Mouse (Mus musculus) kidney, adult 2 months (tissue): Measurements from ENCODE around the gene Mog.
"Not testable (repeated sequence)": the region's sequence is repeated elsewhere in the genome, so short reads cannot be mapped to it uniquely, and the experiment has no call there.

ENCODE experiments used
- CTCF ChIP-seq: fragments of 200-500 bp; conservative IDR thresholded peaks from 2 replicates; pipeline ENCODE4 v1.5.1; 2011; ENCODE audit warnings: low read depth, mild to moderate bottlenecking, control low read depth, low read length, moderate library complexity, mixed read lengths; ENCODE audit not compliant: insufficient read depth, insufficient read length
- POLR2A ChIP-seq: fragments of 200-500 bp; IDR thresholded peaks from one replicate; pipeline ENCODE4 v1.6.1; 2011; ENCODE audit warnings: low read depth, low read length, control low read depth

DNA sequence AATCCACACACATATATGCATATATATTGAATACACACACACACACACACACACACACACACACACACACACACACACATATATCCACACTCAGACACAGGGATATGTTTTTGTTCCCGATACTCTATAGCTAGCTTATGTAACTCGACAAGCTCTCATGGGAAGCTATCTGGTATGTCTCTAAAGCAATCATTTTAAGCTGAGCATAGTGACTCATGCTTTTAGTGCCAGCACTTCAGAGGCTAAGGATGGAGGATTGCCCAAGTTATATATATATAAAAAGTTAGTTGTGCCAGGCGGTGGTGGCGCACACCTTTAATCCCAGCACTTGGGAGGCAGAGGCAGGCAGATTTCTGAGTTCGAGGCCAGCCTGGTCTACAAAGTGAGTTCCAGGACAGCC is 4.0 kb downstream of the Mog start:
- not testable (repeated sequence) for TF ChIP-seq POLR2A, CTCF
